In genomic region chr7:16947349-16947895, GRCm38 (mm10) we compare ENCODE assay signal across 9 mouse cellular contexts. TPM values are rescaled to one million over a fixed set of nuclear protein-coding genes. Genes with fewer than 3 reads are reported as not detected.
DNase-seq lines count a peak whose midpoint lies in the region; ATAC-seq and TF ChIP-seq lines count a peak whose summit lies in the region.
"Had no signal": no experiment of that assay in that cellular context is flagged by ENCODE, and none has a peak within 500 bp of the region (broad histone marks: within the 10 kb centered on the region; RNA-seq: fewer than 3 reads in every experiment).

No protein-coding gene starts in this region.

- H3K27ac ChIP-seq in left cerebral cortex, adult 2 months, result peak overlapping the region; percentile 99
- peak overlapping the region; percentile 41 for H3K27ac ChIP-seq in embryonic facial prominence, embryonic 14.5 days (replicated peaks; ENCODE audit: low read depth, low read length)
- no peak overlapping the region for H3K27ac ChIP-seq in hindbrain, embryonic 11.5 days (ENCODE audit: low read depth, low read length)
- H3K27ac ChIP-seq in midbrain, embryonic 14.5 days (replicated peaks; ENCODE audit: low read depth, low read length), result peak overlapping the region; percentile 97

- no peaks in the 10 kb centered on the region for H3K36me3 ChIP-seq in embryonic facial prominence, embryonic 14.5 days (ENCODE audit: control insufficient read depth, insufficient read depth, low read length)
- no peaks in the 10 kb centered on the region for H3K36me3 ChIP-seq in hindbrain, embryonic 11.5 days (ENCODE audit: control insufficient read depth, insufficient read depth, low read length)
- H3K36me3 ChIP-seq in midbrain, embryonic 14.5 days (ENCODE audit: control insufficient read depth, insufficient read depth, low read length), result peaks cover 11% of the 10 kb centered on the region

- ATAC-seq in embryonic facial prominence, embryonic 14.5 days (ENCODE audit: low read depth), result 0 out of 2 replicates have a peak, but pooled peaks have one; percentile 1
- no peak for ATAC-seq in hindbrain, embryonic 11.5 days (ENCODE audit: low FRiP score)
- no peak for ATAC-seq in midbrain, embryonic 14.5 days (ENCODE audit: low FRiP score, low TSS enrichment)
- ATAC-seq in frontal cortex, adult (ENCODE audit: low TSS enrichment), result no peak

- no peak for TF ChIP-seq CTCF in left cerebral cortex, adult 2 months (IDR thresholded peaks at IDR 0.05)

- peak in 1 of 2 experiments; percentile 51 for DNase-seq in left cerebral cortex, adult 2 months (ENCODE audit: extremely low spot score in 1 of 2, low spot score in 2 of 2)
- DNase-seq in left cerebral cortex, adult 11 months (ENCODE audit: low spot score), result no peak
- DNase-seq in embryonic facial prominence, embryonic 14.5 days (ENCODE audit: low spot score), result no peak
- peak; percentile 15 for DNase-seq in hindbrain, embryonic 11.5 days (ENCODE audit: low spot score)
- peak; percentile 46 for DNase-seq in midbrain, embryonic 14.5 days
- no peak for DNase-seq in embryo, embryonic 10 days (ENCODE audit: low spot score)
- no peak for DNase-seq in natural killer cell, adult 2 months (ENCODE audit: low spot score in 2 of 2)

- H3K9ac ChIP-seq in embryonic facial prominence, embryonic 14.5 days (ENCODE audit: low read depth, low read length), result peak overlapping the region; percentile 57
- peak overlapping the region; percentile 64 for H3K9ac ChIP-seq in hindbrain, embryonic 11.5 days (ENCODE audit: low read depth, low read length)
- peak overlapping the region; percentile 94 for H3K9ac ChIP-seq in midbrain, embryonic 14.5 days (replicated peaks; ENCODE audit: low read length)

- peak overlapping the region; percentile 83 for H3K4me2 ChIP-seq in embryonic facial prominence, embryonic 14.5 days (ENCODE audit: low read depth, low read length)
- peak overlapping the region; percentile 87 for H3K4me2 ChIP-seq in hindbrain, embryonic 11.5 days (replicated peaks; ENCODE audit: low read depth, low read length)
- H3K4me2 ChIP-seq in midbrain, embryonic 14.5 days (ENCODE audit: low read length), result peak overlapping the region; percentile 96

- peak overlapping the region; percentile 83 for H3K4me3 ChIP-seq in left cerebral cortex, adult 2 months
- H3K4me3 ChIP-seq in embryonic facial prominence, embryonic 14.5 days (ENCODE audit: low read depth, low read length), result peak overlapping the region; percentile 55
- peak overlapping the region; percentile 67 for H3K4me3 ChIP-seq in hindbrain, embryonic 11.5 days (ENCODE audit: low read depth, low read length)
- H3K4me3 ChIP-seq in midbrain, embryonic 14.5 days (replicated peaks; ENCODE audit: low read depth, low read length), result peak overlapping the region; percentile 80

- 9% methylated on average over 22 of the region's 22 CpGs for WGBS in embryonic facial prominence, embryonic 14.5 days
- 18% methylated on average over 22 of the region's 22 CpGs for WGBS in hindbrain, embryonic 11.5 days
- 13% methylated on average over 22 of the region's 22 CpGs for WGBS in midbrain, embryonic 14.5 days

- peaks cover 32% of the 10 kb centered on the region for H3K4me1 ChIP-seq in embryonic facial prominence, embryonic 14.5 days (ENCODE audit: control insufficient read depth, insufficient read depth, low read length)
- peaks cover 28% of the 10 kb centered on the region; the same call in 1 of the 2 replicates for H3K4me1 ChIP-seq in hindbrain, embryonic 11.5 days (replicated peaks; ENCODE audit: control insufficient read depth, insufficient read depth, low read length)
- H3K4me1 ChIP-seq in midbrain, embryonic 14.5 days (ENCODE audit: control insufficient read depth, insufficient read depth, low read length), result peaks cover 65% of the 10 kb centered on the region

- peaks cover 50% of the 10 kb centered on the region for H3K27me3 ChIP-seq in embryonic facial prominence, embryonic 14.5 days (replicated peaks; ENCODE audit: control insufficient read depth, insufficient read depth, low read length)
- peaks cover 50% of the 10 kb centered on the region for H3K27me3 ChIP-seq in hindbrain, embryonic 11.5 days (ENCODE audit: control insufficient read depth, insufficient read depth, low read length)
- H3K27me3 ChIP-seq in midbrain, embryonic 14.5 days (ENCODE audit: control insufficient read depth, insufficient read depth, low read length), result no peaks in the 10 kb centered on the region

- intact Hi-C loops in left cerebral cortex, adult 2 months (cut with DNase I), result no loop called here

- no peaks in the 10 kb centered on the region for H3K9me3 ChIP-seq in embryonic facial prominence, embryonic 14.5 days (ENCODE audit: control insufficient read depth, low read length)
- H3K9me3 ChIP-seq in hindbrain, embryonic 11.5 days (ENCODE audit: control insufficient read depth, low read length), result no peaks in the 10 kb centered on the region
- no peaks in the 10 kb centered on the region for H3K9me3 ChIP-seq in midbrain, embryonic 14.5 days (ENCODE audit: control insufficient read depth, low read length)

RNA-seq across cellular contexts. Expression of gene Pnmal2, which starts 2.9 kb away (rescaled TPM):
- total RNA-seq in left cerebral cortex, adult 2 months (2021), result 100 to 1,000 TPM; 304 to 311 TPM
- polyA plus RNA-seq in embryonic facial prominence, embryonic 14.5 days (2014; fragmentation: Nextera tagmentation; extraction: Ambion mirVana), result 20.9 and 21.9 TPM in 2 replicates
- polyA plus RNA-seq in hindbrain, embryonic 11.5 days (2014; fragmentation: Nextera tagmentation; extraction: Ambion mirVana), result 7.8 and 11.0 TPM in 2 replicates
- polyA plus RNA-seq in midbrain, embryonic 14.5 days (2014; fragmentation: Nextera tagmentation; extraction: Ambion mirVana), result 115 and 116 TPM in 2 replicates
- total RNA-seq: hematopoietic stem cell, adult 5-6 weeks had no signal

RNA-seq across cellular contexts. Expression of gene Pnmal1, which starts 12.1 kb away (rescaled TPM):
- total RNA-seq in left cerebral cortex, adult 2 months (2021), result 100 to 1,000 TPM; 106 to 118 TPM
- polyA plus RNA-seq in embryonic facial prominence, embryonic 14.5 days (2014; fragmentation: Nextera tagmentation; extraction: Ambion mirVana), result 2.1 and 2.3 TPM in 2 replicates
- 17.6 and 19.5 TPM in 2 replicates for polyA plus RNA-seq in hindbrain, embryonic 11.5 days (2014; fragmentation: Nextera tagmentation; extraction: Ambion mirVana)
- 60.8 and 69.8 TPM in 2 replicates for polyA plus RNA-seq in midbrain, embryonic 14.5 days (2014; fragmentation: Nextera tagmentation; extraction: Ambion mirVana)
- total RNA-seq: hematopoietic stem cell, adult 5-6 weeks had no signal

RNA-seq across cellular contexts. Expression of gene Calm3, which starts 23.5 kb away (rescaled TPM):
- 1,000 to 10,000 TPM; 1,732 to 1,834 TPM for total RNA-seq in left cerebral cortex, adult 2 months (2021)
- polyA plus RNA-seq in embryonic facial prominence, embryonic 14.5 days (2014; fragmentation: Nextera tagmentation; extraction: Ambion mirVana), result 164 and 189 TPM in 2 replicates
- 322 and 337 TPM in 2 replicates for polyA plus RNA-seq in hindbrain, embryonic 11.5 days (2014; fragmentation: Nextera tagmentation; extraction: Ambion mirVana)
- 494 and 652 TPM in 2 replicates for polyA plus RNA-seq in midbrain, embryonic 14.5 days (2014; fragmentation: Nextera tagmentation; extraction: Ambion mirVana)

RNA-seq across cellular contexts. Expression of gene Gm42372, which starts 35.5 kb away (rescaled TPM):
- 10 to 100 TPM; 62.3 to 67.7 TPM for total RNA-seq in left cerebral cortex, adult 2 months (2021)
- 0.24 and 0.38 TPM in 2 replicates for polyA plus RNA-seq in embryonic facial prominence, embryonic 14.5 days (2014; fragmentation: Nextera tagmentation; extraction: Ambion mirVana)
- polyA plus RNA-seq in hindbrain, embryonic 11.5 days (2014; fragmentation: Nextera tagmentation; extraction: Ambion mirVana), result 1.5 and 1.7 TPM in 2 replicates
- polyA plus RNA-seq in midbrain, embryonic 14.5 days (2014; fragmentation: Nextera tagmentation; extraction: Ambion mirVana), result 6.4 and 8.7 TPM in 2 replicates

RNA-seq across cellular contexts. Expression of gene Ptgir, which starts 41.1 kb away (rescaled TPM):
- under 1 TPM; 0.11 to 0.21 TPM for total RNA-seq in left cerebral cortex, adult 2 months (2021)
- polyA plus RNA-seq in embryonic facial prominence, embryonic 14.5 days (2014; fragmentation: Nextera tagmentation; extraction: Ambion mirVana), result 1.8 and 1.9 TPM in 2 replicates
- polyA plus RNA-seq in hindbrain, embryonic 11.5 days (2014; fragmentation: Nextera tagmentation; extraction: Ambion mirVana), result 0.56 and 0.81 TPM in 2 replicates
- polyA plus RNA-seq in midbrain, embryonic 14.5 days (2014; fragmentation: Nextera tagmentation; extraction: Ambion mirVana), result 0.16 and 0.30 TPM in 2 replicates

Comparison
In these comparisons a context has a peak if more than half of its experiments do, and no peak if none do; other contexts are left out.
1. DNase-seq: peak in hindbrain, embryonic 11.5 days (single experiment) and midbrain, embryonic 14.5 days (single experiment); none in left cerebral cortex, adult 11 months (single experiment), embryonic facial prominence, embryonic 14.5 days (single experiment), embryo, embryonic 10 days (single experiment) and natural killer cell, adult 2 months (0 of 2).
2. Peak in every context shown above with its lines, with median percentiles within 50 percentile points of each other: H3K4me3 ChIP-seq, H3K4me2 ChIP-seq and H3K9ac ChIP-seq.